Mouse (Mus musculus): ENCODE data around the gene Sgf29. TPM values are rescaled to one million over a fixed set of nuclear protein-coding genes. Genes with fewer than 3 reads are reported as not detected.

Sgf29 gene
- total RNA-seq, 2 experiments from 2014 or later: 27.1 to 36.3 TPM

- DNase-seq (ENCODE audit: low spot score in 2 of 2): peak in 1 of 2 experiments; percentile 24
Measured at GRCm38 (mm10) chr7:126702861-126703756, 54.0 kb downstream of the Sgf29 start.

GRCm38 (mm10) chr7:126703757-126704077 lies 54.6 kb downstream of the Sgf29 start:
- peak in 1 of 2 experiments; percentile 32 for DNase-seq (ENCODE audit: low spot score in 2 of 2)

GRCm38 (mm10) chr7:126704121-126704980 lies 55.2 kb downstream of the Sgf29 start:
- peak; percentile 84 to 89 for DNase-seq (ENCODE audit: low spot score in 2 of 2)

- DNase-seq (ENCODE audit: low spot score in 2 of 2): no peak
Measured at GRCm38 (mm10) chr7:126707442-126708174, 58.5 kb downstream of the Sgf29 start, which contains the start of gene Coro1a. Coro1a (minus strand) TSS chr7:126707787.

- no peak for DNase-seq (ENCODE audit: low spot score in 2 of 2)
Measured at GRCm38 (mm10) chr7:126708175-126708952, 59.3 kb downstream of the Sgf29 start.

GRCm38 (mm10) chr7:126710266-126710665 lies 61.2 kb downstream of the Sgf29 start:
- no peak for DNase-seq (ENCODE audit: low spot score in 2 of 2)

GRCm38 (mm10) chr7:126711910-126712309 lies 62.8 kb downstream of the Sgf29 start:
- no peak for DNase-seq (ENCODE audit: low spot score in 2 of 2)

GRCm38 (mm10) chr7:126715679-126716078 lies 66.6 kb downstream of the Sgf29 start:
- DNase-seq (ENCODE audit: low spot score in 2 of 2): no peak

- no peak for DNase-seq (ENCODE audit: low spot score in 2 of 2)
Measured at GRCm38 (mm10) chr7:126717566-126717965, 68.5 kb downstream of the Sgf29 start.

GRCm38 (mm10) chr7:126718787-126719337 lies 69.8 kb downstream of the Sgf29 start:
- no peak for DNase-seq (ENCODE audit: low spot score in 2 of 2)

- DNase-seq (ENCODE audit: low spot score in 2 of 2): no peak
Measured at GRCm38 (mm10) chr7:126721635-126722034, 72.5 kb downstream of the Sgf29 start.

Other genes starting within 250 kb of the Sgf29 start
- under 1 TPM in 1 of 2 experiments, not detected in 1; 0.25 TPM for gene Cd19, start 234.4 kb upstream of the Sgf29 start, total RNA-seq (2021)
- 10 to 100 TPM; 10.8 to 13.1 TPM for gene Rabep2, start 220.6 kb upstream of the Sgf29 start, total RNA-seq (2021)
- gene Atp2a1, start 186.2 kb upstream of the Sgf29 start, total RNA-seq (2021): under 1 TPM; 0.09 to 0.58 TPM
- 10 to 100 TPM; 68.1 to 69.6 TPM for gene Sh2b1, start 173.9 kb upstream of the Sgf29 start, total RNA-seq (2021)
- gene Tufm, start 161.9 kb upstream of the Sgf29 start, total RNA-seq (2021): 100 to 1,000 TPM in 1 of 2 experiments, 10 to 100 TPM in 1; 88.2 to 106 TPM
- gene Atxn2l, start 145.9 kb upstream of the Sgf29 start, total RNA-seq (2021): 100 to 1,000 TPM; 118 to 123 TPM
- 100 to 1,000 TPM; 199 to 200 TPM for gene Eif3c, start 82.9 kb upstream of the Sgf29 start, total RNA-seq (2021)
- under 1 TPM; 0.43 to 0.51 TPM for gene Apobr, start 64.4 kb upstream of the Sgf29 start, total RNA-seq (2021)
- gene Cln3, start 63.5 kb upstream of the Sgf29 start, total RNA-seq (2021): 10 to 100 TPM; 20.8 to 23.2 TPM
- not detected for gene Il27, start 54.4 kb upstream of the Sgf29 start, total RNA-seq (2021)
- 1 to 10 TPM; 2.9 to 5.5 TPM for gene Nupr1, start 18.4 kb upstream of the Sgf29 start, total RNA-seq (2021)
- gene Sult1a1, start 27.1 kb downstream of the Sgf29 start, total RNA-seq (2021): 1 to 10 TPM; 3.8 to 5.3 TPM
- 100 to 1,000 TPM; 114 to 137 TPM for gene Bola2, start 46.1 kb downstream of the Sgf29 start, total RNA-seq (2021)
- 10 to 100 TPM; 20.1 to 21.5 TPM for gene Slx1b, start 46.5 kb downstream of the Sgf29 start, total RNA-seq (2021)
- 100 to 1,000 TPM; 145 to 151 TPM for gene Coro1a, start 58.5 kb downstream of the Sgf29 start, total RNA-seq (2021)
- gene Mapk3, start 110.3 kb downstream of the Sgf29 start, total RNA-seq (2021): 100 to 1,000 TPM; 146 to 150 TPM
- gene Gdpd3, start 117.0 kb downstream of the Sgf29 start, total RNA-seq (2021): 1 to 10 TPM; 2.7 to 3.0 TPM
- 100 to 1,000 TPM; 150 to 152 TPM for gene Ypel3, start 127.6 kb downstream of the Sgf29 start, total RNA-seq (2021)
- under 1 TPM; 0.62 to 0.69 TPM for gene Tbx6, start 132.2 kb downstream of the Sgf29 start, total RNA-seq (2021)
- 10 to 100 TPM; 56.2 to 64.6 TPM for gene Ppp4c, start 143.2 kb downstream of the Sgf29 start, total RNA-seq (2021)
- 100 to 1,000 TPM; 133 to 147 TPM for gene Fam57b, start 148.4 kb downstream of the Sgf29 start, total RNA-seq (2021)
- gene 4930451I11Rik, start 182.3 kb downstream of the Sgf29 start, total RNA-seq (2021): not detected
- 10 to 100 TPM; 54.0 to 54.1 TPM for gene Doc2a, start 198.1 kb downstream of the Sgf29 start, total RNA-seq (2021)
- 10 to 100 TPM; 38.8 to 40.9 TPM for gene Hirip3, start 212.7 kb downstream of the Sgf29 start, total RNA-seq (2021)
- gene Ino80e, start 213.1 kb downstream of the Sgf29 start, total RNA-seq (2021): 10 to 100 TPM; 56.1 to 58.8 TPM
- 100 to 1,000 TPM; 147 to 167 TPM for gene Taok2, start 235.4 kb downstream of the Sgf29 start, total RNA-seq (2021)